Mouse (Mus musculus) lung, postnatal 0 days (tissue): Measurements from ENCODE around the gene Lrrk1.

Source experiments
- CTCF ChIP-seq: IDR thresholded peaks from 2 replicates; pipeline ENCODE4 v1.5.1; 2016; ENCODE audit warnings: antibody characterized with exemption, mild to moderate bottlenecking
- EP300 ChIP-seq: IDR thresholded peaks from 2 replicates; pipeline ENCODE4 v1.6.1; 2016; ENCODE audit warnings: antibody characterized with exemption, mild to moderate bottlenecking, control low read depth

DNA sequence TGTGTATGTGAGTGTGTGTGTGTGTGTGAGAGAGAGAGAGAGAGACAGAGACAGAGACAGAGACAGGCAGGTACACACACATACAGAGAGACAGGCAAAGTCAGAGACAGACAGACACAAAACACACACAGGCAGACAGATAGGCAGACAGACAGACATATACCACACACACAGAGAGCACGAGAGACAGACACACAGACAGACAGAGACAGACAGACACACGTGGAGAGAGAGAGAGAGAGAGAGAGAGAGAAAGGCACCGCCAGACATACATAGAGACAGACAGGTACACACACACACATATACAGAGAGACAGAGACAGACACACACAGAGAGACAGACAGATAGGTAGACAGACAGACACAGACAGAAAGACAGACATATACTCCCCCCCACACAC lies 138.7 kb downstream of the Lrrk1 start:
- TF ChIP-seq CTCF (no peak), EP300 (no peak)
